Mouse (Mus musculus) heart, adult 2 months (tissue): ENCODE results near the gene Mlycd. TPM values are rescaled to one million over a fixed set of nuclear protein-coding genes. Genes with fewer than 3 reads are reported as not detected.
A peak's percentile ranks its signal among the peaks of the same experiment; 100 is the strongest.
"Not testable (repeated sequence)": the region's sequence is repeated elsewhere in the genome, so short reads cannot be mapped to it uniquely, and the experiment has no call there.

Experiments used
- DNase-seq, 2 experiments: peaks; one replicate each; pipeline ENCODE4 v3.0.0; 2021
- H3K27ac ChIP-seq: fragments of 200-600 bp; 2 replicates; pipeline ENCODE4 v1.8.1; 2022
- H3K27me3 ChIP-seq: fragments of 200-500 bp; 2 replicates; pipeline ENCODE4 v1.6.1; 2012; ENCODE audit warnings: mild to moderate bottlenecking, low read length, inconsistent platforms, mixed read lengths; ENCODE audit not compliant: control insufficient read depth, insufficient read depth
- H3K36me3 ChIP-seq: fragments of 200-500 bp; 2 replicates; pipeline ENCODE4 v1.6.1; 2012; ENCODE audit warnings: low read length, inconsistent platforms; ENCODE audit not compliant: control insufficient read depth, insufficient read depth
- H3K4me1 ChIP-seq: fragments of 200-500 bp; 2 replicates; pipeline ENCODE4 v1.6.1; 2011; ENCODE audit warnings: low read length; ENCODE audit not compliant: control insufficient read depth, insufficient read depth
- H3K4me3 ChIP-seq: fragments of 200-600 bp; 2 replicates; pipeline ENCODE4 v1.8.1; 2022
- H3K79me2 ChIP-seq: fragments of 200-500 bp; replicated peaks from 2 replicates; pipeline ENCODE4 v1.6.1; 2012; ENCODE audit warnings: mild to moderate bottlenecking, inconsistent platforms, low read length, moderate library complexity, mixed read lengths; ENCODE audit not compliant: control insufficient read depth, insufficient read depth
- H3K9ac ChIP-seq: fragments of 200-500 bp; 2 replicates; pipeline ENCODE4 v1.6.1; 2012; ENCODE audit warnings: low read depth, mild to moderate bottlenecking, control low read depth, inconsistent platforms, low read length, mixed read lengths
- CTCF ChIP-seq: fragments of 200-600 bp; IDR thresholded peaks from 2 replicates; pipeline ENCODE4 v1.8.1; 2022; ENCODE audit warnings: antibody characterized with exemption, mild to moderate bottlenecking, moderate library complexity
- EP300 ChIP-seq: fragments of 200-500 bp; IDR thresholded peaks from 2 replicates; pipeline ENCODE4 v1.6.1; 2011; ENCODE audit warnings: low read depth, low read length, control low read depth; ENCODE audit not compliant: insufficient read depth
- POLR2A ChIP-seq: fragments of 200-500 bp; IDR thresholded peaks from 2 replicates; pipeline ENCODE4 v1.6.1; 2011; ENCODE audit warnings: mild to moderate bottlenecking, low read depth, low read length, control low read depth; ENCODE audit not compliant: insufficient read depth
- WGBS: fragments of 180-500 bp; shearing (Covaris S2); methylation state at CpG from one replicate; pipeline ENCODE4 v1.1.7; 2018; 5-methylcytosine and 5-hydroxymethylcytosine counted together
- intact Hi-C: fragments of 180-260 bp; cut with DNase I; formaldehyde crosslinking; loops from one replicate; pipeline ENCODE4 v1.15.1; 2025
- polyA plus RNA-seq: library from polyadenylated mRNA; depleted of rRNA; stranded (reverse); fragments of >200 nt; gene quantifications from 2 replicates; pipeline ENCODE4 v1.2.3, GENCODE M21; 2012
- total RNA-seq, 2 experiments: library from RNA; stranded (reverse); gene quantifications; 2 replicates each; pipeline ENCODE4 v1.2.3; 2021

The Mlycd gene
- total and polyA plus RNA-seq, 3 experiments, result 83.8 to 118 (median 110) TPM

- H3K27ac ChIP-seq, result no peak overlapping the region
- 69% methylated on average over 6 of the region's 6 CpGs for WGBS
- H3K9ac ChIP-seq, result no peak overlapping the region
- peaks cover 2% of the 10 kb centered on the region for H3K4me1 ChIP-seq
- H3K36me3 ChIP-seq, result no peaks in the 10 kb centered on the region
- intact Hi-C loops, result no loop called here
- DNase-seq, result no peak
- H3K27me3 ChIP-seq, result no peaks in the 10 kb centered on the region
- H3K4me3 ChIP-seq, result no peak overlapping the region
- no peaks in the 10 kb centered on the region for H3K79me2 ChIP-seq
- no peak for TF ChIP-seq EP300
- no peak for TF ChIP-seq CTCF
- TF ChIP-seq POLR2A, result no peak
Measured at GRCm38 (mm10) chr8:119353659-119354023, 41.0 kb upstream of the Mlycd start.

DNA sequence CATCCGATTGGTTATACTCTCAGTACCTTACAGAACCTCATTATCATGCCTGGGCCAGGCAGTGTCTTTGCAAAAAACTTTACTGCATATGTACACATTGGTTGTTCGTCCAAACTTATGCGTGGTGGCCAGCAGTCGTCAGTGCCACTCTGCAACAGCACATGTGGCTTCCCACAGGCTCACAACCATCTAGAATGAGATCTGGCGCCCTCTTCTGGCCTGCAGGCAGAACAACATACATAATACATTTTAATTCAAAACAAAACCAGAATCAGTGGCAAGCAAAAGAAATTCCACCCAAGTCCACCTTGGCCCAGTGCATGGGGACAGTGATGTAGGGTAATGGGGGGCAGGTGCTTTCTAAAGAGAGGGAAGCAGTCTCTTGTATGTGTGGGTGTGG, 38.0 kb upstream of the Mlycd start:
- WGBS, result 56% methylated on average over 5 of the region's 5 CpGs
- TF ChIP-seq CTCF, result peak; percentile 45
- H3K27me3 ChIP-seq, H3K9ac ChIP-seq, H3K27ac ChIP-seq, H3K4me3 ChIP-seq, H3K4me1 ChIP-seq, DNase-seq, intact Hi-C loops, H3K36me3 ChIP-seq, H3K79me2 ChIP-seq: not testable (repeated sequence)

- no peak for DNase-seq
- Histone ChIP-seq H3K27me3 (no peaks in the 10 kb centered on the region), H3K36me3 (no peaks in the 10 kb centered on the region), H3K4me3 (no peak overlapping the region), H3K9ac (no peak overlapping the region), H3K4me1 (peaks cover 2% of the 10 kb centered on the region), H3K27ac (no peak overlapping the region), H3K79me2 (no peaks in the 10 kb centered on the region)
- 81% methylated on average over 7 of the region's 7 CpGs for WGBS
- TF ChIP-seq CTCF, result no peak
- TF ChIP-seq EP300, result no peak
- no peak for TF ChIP-seq POLR2A
- intact Hi-C loops, result no loop called here
Measured at GRCm38 (mm10) chr8:119358175-119358574, 36.5 kb upstream of the Mlycd start.

- Histone ChIP-seq H3K4me3 (no peak overlapping the region), H3K4me1 (no peaks in the 10 kb centered on the region), H3K27ac (no peak overlapping the region), H3K9ac (no peak overlapping the region), H3K36me3 (no peaks in the 10 kb centered on the region), H3K27me3 (no peaks in the 10 kb centered on the region), H3K79me2 (no peaks in the 10 kb centered on the region)
- peak; percentile 26 to 74 for DNase-seq
- no peak for TF ChIP-seq EP300
- peak; percentile 73 for TF ChIP-seq CTCF
- intact Hi-C loops, result no loop called here
- 46% methylated on average over 14 of the region's 14 CpGs for WGBS
Measured at GRCm38 (mm10) chr8:119358836-119359235, 35.8 kb upstream of the Mlycd start.

DNA sequence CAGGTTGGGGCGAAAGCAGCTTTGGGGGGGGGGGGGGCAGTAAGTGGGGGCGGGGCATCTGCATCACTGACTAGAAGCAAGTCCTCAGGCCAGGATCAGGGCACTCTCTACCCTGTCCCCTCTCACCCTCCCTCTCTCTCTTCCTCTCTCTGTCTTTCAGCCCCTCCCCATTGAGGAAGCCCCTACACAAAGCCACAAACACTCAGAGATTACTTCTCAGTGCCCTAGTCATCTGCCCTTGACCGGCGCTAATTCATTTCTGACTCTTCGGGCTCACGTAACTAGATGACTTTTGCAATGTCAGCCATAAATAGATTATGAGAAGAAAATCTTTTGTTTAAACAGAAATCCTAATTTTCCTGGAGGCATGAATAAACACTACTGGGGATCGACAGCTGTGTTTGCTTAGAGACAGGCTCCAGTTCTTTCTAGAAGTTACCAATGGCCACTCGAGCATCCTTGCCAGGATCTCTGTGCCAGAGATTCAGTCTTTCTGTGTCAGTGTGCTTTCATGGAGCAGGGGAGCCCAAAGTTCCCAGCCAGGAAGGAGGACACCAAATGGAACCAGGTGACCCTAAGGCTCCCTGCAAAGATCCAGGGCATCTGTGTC, 33.9 kb upstream of the Mlycd start:
- 61% methylated on average over 8 of the region's 8 CpGs for WGBS
- Histone ChIP-seq H3K27ac (no peak overlapping the region), H3K9ac (no peak overlapping the region), H3K27me3 (no peaks in the 10 kb centered on the region), H3K4me1 (no peaks in the 10 kb centered on the region), H3K36me3 (no peaks in the 10 kb centered on the region), H3K79me2 (no peaks in the 10 kb centered on the region), H3K4me3 (no peak overlapping the region)
- TF ChIP-seq EP300, result no peak
- TF ChIP-seq CTCF, result no peak
- no peak for TF ChIP-seq POLR2A
- DNase-seq, result no peak
- intact Hi-C loops, result no loop called here

DNA sequence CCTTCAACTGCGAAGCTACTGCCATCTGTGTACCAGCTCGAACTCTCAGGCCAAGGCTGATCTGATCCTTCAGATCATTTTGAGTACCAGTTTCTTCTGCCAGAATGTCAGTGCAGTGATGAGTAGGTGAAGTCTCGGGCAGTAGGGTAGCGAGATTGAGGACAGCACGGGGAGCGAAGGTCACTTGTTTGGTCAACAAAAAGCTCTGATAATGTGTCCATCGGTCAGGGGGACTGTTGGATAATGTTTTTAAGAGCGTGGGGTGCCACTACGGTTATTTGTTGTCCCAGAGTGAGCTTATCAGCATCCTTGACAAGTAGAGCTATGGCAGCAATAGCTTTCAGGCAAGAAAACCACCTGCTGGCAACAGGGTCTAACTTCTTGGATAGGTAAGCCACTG, 20.0 kb upstream of the Mlycd start:
- DNase-seq, H3K4me3 ChIP-seq, H3K9ac ChIP-seq, H3K4me1 ChIP-seq, H3K27ac ChIP-seq, H3K36me3 ChIP-seq, intact Hi-C loops, H3K79me2 ChIP-seq, H3K27me3 ChIP-seq: not testable (repeated sequence)
- WGBS, result 79% methylated on average over 9 of the region's 9 CpGs
